Mouse (Mus musculus): ENCODE measurements around the gene P4hb. TPM values are rescaled to one million over a fixed set of nuclear protein-coding genes. Genes with fewer than 3 reads are reported as not detected.
A peak's percentile ranks its signal among the peaks of the same experiment; 100 is the strongest.
"Not testable (repeated sequence)": the region's sequence is repeated elsewhere in the genome, so short reads cannot be mapped to it uniquely, and the experiment has no call there.

P4hb gene
- polyA plus RNA-seq, 1 experiment from 2014 or later: 648 TPM

- H3K9me3 ChIP-seq (ENCODE audit: control insufficient read depth, low read length): no peaks in the 10 kb centered on the region
- DNase-seq (ENCODE audit: low spot score): no peak
- ATAC-seq (replicated peaks; ENCODE audit: low FRiP score): no peak
- H3K4me2 ChIP-seq: no peak overlapping the region
- H3K36me3 ChIP-seq (ENCODE audit: control insufficient read depth, insufficient read depth, low read length): no peaks in the 10 kb centered on the region
- 63% methylated on average over 6 of the region's 6 CpGs for WGBS
- no peaks in the 10 kb centered on the region for H3K27me3 ChIP-seq (replicated peaks; ENCODE audit: control insufficient read depth, insufficient read depth, low read length)
- H3K9ac ChIP-seq (ENCODE audit: low read depth, low read length): no peak overlapping the region
- H3K4me1 ChIP-seq (replicated peaks; ENCODE audit: control insufficient read depth, insufficient read depth, low read length): peaks cover 16% of the 10 kb centered on the region
- H3K27ac ChIP-seq (ENCODE audit: low read depth, low read length): peak overlapping the region; percentile 26; the same call in 1 of the 2 replicates
- no peak overlapping the region for H3K4me3 ChIP-seq (ENCODE audit: low read depth, low read length)
Measured at GRCm38 (mm10) chr11:120518558-120518957, 54.5 kb downstream of the P4hb start.

- no peak overlapping the region for H3K4me3 ChIP-seq (ENCODE audit: low read depth, low read length)
Measured at GRCm38 (mm10) chr11:120518027-120518426, 55.0 kb downstream of the P4hb start.

GRCm38 (mm10) chr11:120517147-120517546 is 55.9 kb downstream of the P4hb start:
- H3K27ac ChIP-seq (ENCODE audit: low read depth, low read length): no peak overlapping the region
- H3K4me3 ChIP-seq (ENCODE audit: low read depth, low read length): no peak overlapping the region
- WGBS: 77% methylated on average over 4 of the region's 4 CpGs
- no peaks in the 10 kb centered on the region for H3K27me3 ChIP-seq (replicated peaks; ENCODE audit: control insufficient read depth, insufficient read depth, low read length)
- ATAC-seq (replicated peaks; ENCODE audit: low FRiP score): no peak
- peaks cover 16% of the 10 kb centered on the region for H3K4me1 ChIP-seq (replicated peaks; ENCODE audit: control insufficient read depth, insufficient read depth, low read length)
- no peak overlapping the region for H3K4me2 ChIP-seq
- H3K36me3 ChIP-seq (ENCODE audit: control insufficient read depth, insufficient read depth, low read length): no peaks in the 10 kb centered on the region
- H3K9ac ChIP-seq (ENCODE audit: low read depth, low read length): no peak overlapping the region
- no peaks in the 10 kb centered on the region for H3K9me3 ChIP-seq (ENCODE audit: control insufficient read depth, low read length)
- no peak for DNase-seq (ENCODE audit: low spot score)

More at GRCm38 (mm10) chr11:120518027-120518426, 55.0 kb downstream of the P4hb start:
- Histone ChIP-seq H3K9me3 (ENCODE audit: control insufficient read depth, low read length) (no peaks in the 10 kb centered on the region), H3K4me2 (no peak overlapping the region), H3K36me3 (ENCODE audit: control insufficient read depth, insufficient read depth, low read length) (no peaks in the 10 kb centered on the region), H3K27ac (ENCODE audit: low read depth, low read length) (peak overlapping the region; percentile 26; the same call in 1 of the 2 replicates), H3K27me3 (replicated peaks; ENCODE audit: control insufficient read depth, insufficient read depth, low read length) (no peaks in the 10 kb centered on the region), H3K4me1 (replicated peaks; ENCODE audit: control insufficient read depth, insufficient read depth, low read length) (peaks cover 16% of the 10 kb centered on the region), H3K9ac (ENCODE audit: low read depth, low read length) (no peak overlapping the region)
- DNase-seq (ENCODE audit: low spot score) (no peak), ATAC-seq (replicated peaks; ENCODE audit: low FRiP score) (no peak)
- WGBS: 55% methylated on average over 6 of the region's 6 CpGs

GRCm38 (mm10) chr11:120515611-120516010 is 57.4 kb downstream of the P4hb start:
- Histone ChIP-seq H3K4me3 (ENCODE audit: low read depth, low read length) (no peak overlapping the region), H3K36me3 (ENCODE audit: control insufficient read depth, insufficient read depth, low read length) (no peaks in the 10 kb centered on the region), H3K9me3 (ENCODE audit: control insufficient read depth, low read length) (no peaks in the 10 kb centered on the region), H3K4me1 (replicated peaks; ENCODE audit: control insufficient read depth, insufficient read depth, low read length) (peaks cover 15% of the 10 kb centered on the region), H3K27ac (ENCODE audit: low read depth, low read length) (no peak overlapping the region), H3K4me2 (no peak overlapping the region), H3K9ac (ENCODE audit: low read depth, low read length) (no peak overlapping the region), H3K27me3 (replicated peaks; ENCODE audit: control insufficient read depth, insufficient read depth, low read length) (no peaks in the 10 kb centered on the region)
- DNase-seq (ENCODE audit: low spot score) (peak; percentile 80), ATAC-seq (replicated peaks; ENCODE audit: low FRiP score) (peak; percentile 53)
- WGBS: 18% methylated on average over 17 of the region's 17 CpGs

GRCm38 (mm10) chr11:120514262-120514661 is 58.8 kb downstream of the P4hb start:
- WGBS: 91% methylated on average over 2 of the region's 2 CpGs
- H3K4me1 ChIP-seq (replicated peaks; ENCODE audit: control insufficient read depth, insufficient read depth, low read length): peaks cover 23% of the 10 kb centered on the region
- not testable (repeated sequence) for H3K27me3 ChIP-seq (replicated peaks; ENCODE audit: control insufficient read depth, insufficient read depth, low read length); DNase-seq (ENCODE audit: low spot score); H3K36me3 ChIP-seq (ENCODE audit: control insufficient read depth, insufficient read depth, low read length); H3K9ac ChIP-seq (ENCODE audit: low read depth, low read length); H3K27ac ChIP-seq (ENCODE audit: low read depth, low read length); H3K9me3 ChIP-seq (ENCODE audit: control insufficient read depth, low read length); ATAC-seq (replicated peaks; ENCODE audit: low FRiP score); H3K4me3 ChIP-seq (ENCODE audit: low read depth, low read length); H3K4me2 ChIP-seq

GRCm38 (mm10) chr11:120512790-120513453 is 60.1 kb downstream of the P4hb start:
- Histone ChIP-seq H3K27me3 (replicated peaks; ENCODE audit: control insufficient read depth, insufficient read depth, low read length) (no peaks in the 10 kb centered on the region), H3K4me1 (replicated peaks; ENCODE audit: control insufficient read depth, insufficient read depth, low read length) (peaks cover 13% of the 10 kb centered on the region), H3K4me2 (no peak overlapping the region), H3K36me3 (ENCODE audit: control insufficient read depth, insufficient read depth, low read length) (no peaks in the 10 kb centered on the region), H3K9ac (ENCODE audit: low read depth, low read length) (no peak overlapping the region), H3K4me3 (ENCODE audit: low read depth, low read length) (no peak overlapping the region), H3K9me3 (ENCODE audit: control insufficient read depth, low read length) (no peaks in the 10 kb centered on the region), H3K27ac (ENCODE audit: low read depth, low read length) (no peak overlapping the region)
- 60% methylated on average over 6 of the region's 6 CpGs for WGBS
- ATAC-seq (replicated peaks; ENCODE audit: low FRiP score) (no peak), DNase-seq (ENCODE audit: low spot score) (no peak)

- Histone ChIP-seq H3K9me3 (ENCODE audit: control insufficient read depth, low read length) (no peaks in the 10 kb centered on the region), H3K4me3 (ENCODE audit: low read depth, low read length) (peak overlapping the region; percentile 39), H3K27me3 (replicated peaks; ENCODE audit: control insufficient read depth, insufficient read depth, low read length) (no peaks in the 10 kb centered on the region), H3K36me3 (ENCODE audit: control insufficient read depth, insufficient read depth, low read length) (no peaks in the 10 kb centered on the region), H3K4me2 (peak overlapping the region; percentile 72), H3K4me1 (replicated peaks; ENCODE audit: control insufficient read depth, insufficient read depth, low read length) (peaks cover 20% of the 10 kb centered on the region), H3K9ac (ENCODE audit: low read depth, low read length) (peak overlapping the region; percentile 74), H3K27ac (ENCODE audit: low read depth, low read length) (peak overlapping the region; percentile 89)
- ATAC-seq (replicated peaks; ENCODE audit: low FRiP score) (peak; percentile 82), DNase-seq (ENCODE audit: low spot score) (peak; percentile 53)
- WGBS: 5% methylated on average over 16 of the region's 16 CpGs
Measured at GRCm38 (mm10) chr11:120510375-120511030, 62.5 kb downstream of the P4hb start.
